Mouse (Mus musculus) megakaryocyte, embryonic 14.5 days (primary cell): ENCODE measurements around the gene Cntnap2.

ENCODE experiments used
- FLI1 ChIP-seq: IDR thresholded peaks from 2 replicates; pipeline ENCODE4 v1.6.1; 2012; ENCODE audit warnings: low read length, inconsistent platforms, mixed read lengths
- GATA1 ChIP-seq: IDR thresholded peaks from 3 replicates; pipeline ENCODE4 v1.6.1; 2012; ENCODE audit warnings: mixed read lengths, low read length, inconsistent platforms, borderline replicate concordance

DNA sequence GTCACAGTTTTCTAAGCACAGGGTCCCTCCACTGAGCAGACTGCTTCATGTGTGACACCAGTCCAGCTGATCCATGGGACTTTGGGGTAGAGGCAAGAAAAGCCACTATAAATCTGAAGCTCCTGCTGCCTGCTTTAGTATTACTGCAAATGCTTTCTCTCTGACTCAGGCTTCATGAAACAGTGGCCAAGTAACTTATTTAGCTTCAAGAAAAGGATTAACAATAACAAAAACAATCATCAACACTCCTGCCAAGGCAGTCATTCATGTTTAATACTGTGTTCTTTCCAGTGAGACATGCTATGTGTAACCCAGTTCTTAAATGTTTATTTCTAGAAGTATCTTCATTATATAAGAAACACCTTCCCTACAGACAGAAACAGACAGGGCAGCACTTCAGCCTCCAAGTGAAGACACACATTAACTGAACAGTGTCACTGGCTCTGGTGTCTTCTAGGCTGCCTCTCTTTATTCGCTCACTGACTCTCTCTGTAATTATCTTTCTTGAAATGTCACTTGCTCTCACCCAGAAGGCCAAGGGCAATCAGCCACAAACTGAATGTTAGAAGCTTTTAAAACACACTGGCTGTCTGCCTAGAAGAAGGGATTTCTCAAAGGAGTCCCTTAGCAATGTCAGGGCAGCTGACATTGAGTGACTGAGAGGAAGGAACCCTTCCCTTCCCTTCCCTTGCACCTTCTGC, 1955.9 kb downstream of the Cntnap2 start:
- TF ChIP-seq GATA1 (no peak), FLI1 (no peak)
